Mouse (Mus musculus) layer of hippocampus, postnatal 14 days (tissue): Measurements from ENCODE around the gene B9d1. TPM values are rescaled to one million over a fixed set of nuclear protein-coding genes. Genes with fewer than 3 reads are reported as not detected.

ENCODE experiments used
- DNase-seq, 2 experiments: peaks; one replicate each; pipeline ENCODE4 v3.0.0; 2021 to 2022; ENCODE audit warnings: low spot score in 2 of 2, mixed read lengths in 1 of 2
- long read RNA-seq, 2 experiments: library from polyadenylated mRNA; stranded (forward); transcript quantifications; one replicate each; pipeline ENCODE4 v2.0.0; 2021
- total RNA-seq, 2 experiments: library from RNA; stranded (reverse); gene quantifications; 2 replicates each; pipeline ENCODE4 v1.2.3; 2021

The B9d1 gene
- total RNA-seq, result 10 to 100 TPM; 37.3 to 37.4 TPM
- long read RNA-seq, experiment 1, transcript B9d1-201 (7 exons, 817 nt), result major isoform, 9 of 26 reads
- long read RNA-seq, experiment 1, partial matches to known transcripts, result 1 of 26 reads
- long read RNA-seq, experiment 1, other reads (novel, unspliced or antisense), result 13 of 26 reads
- long read RNA-seq, experiment 2, transcript B9d1-201 (7 exons, 817 nt), result major isoform, 28 of 45 reads
- long read RNA-seq, experiment 2, transcript B9d1-204 (6 exons, 661 nt), result minor isoform, 5 of 45 reads
- long read RNA-seq, experiment 2, partial matches to known transcripts, result 0 of 45 reads
- long read RNA-seq, experiment 2, other reads (novel, unspliced or antisense), result 12 of 45 reads

- peak; percentile 98 to 99 for DNase-seq
Measured at GRCm38 (mm10) chr11:61504713-61505257, at the start of gene B9d1. TSS of gene B9d1 (plus strand) at chr11:61505144.

GRCm38 (mm10) chr11:61464071-61464470, 40.9 kb upstream of the B9d1 start:
- no peak for DNase-seq

- no peak for DNase-seq
Measured at GRCm38 (mm10) chr11:61465422-61465821, 39.5 kb upstream of the B9d1 start.

GRCm38 (mm10) chr11:61468534-61468933, 36.4 kb upstream of the B9d1 start:
- no peak for DNase-seq

- no peak for DNase-seq
Measured at GRCm38 (mm10) chr11:61469317-61469917, 35.5 kb upstream of the B9d1 start.

- no peak for DNase-seq
Measured at GRCm38 (mm10) chr11:61470880-61471279, 34.1 kb upstream of the B9d1 start.

- DNase-seq, result no peak
Measured at GRCm38 (mm10) chr11:61473630-61474029, 31.3 kb upstream of the B9d1 start.

GRCm38 (mm10) chr11:61476786-61477382, 28.1 kb upstream of the B9d1 start:
- no peak for DNase-seq

- DNase-seq, result no peak
Measured at GRCm38 (mm10) chr11:61477566-61478508, 27.1 kb upstream of the B9d1 start.

GRCm38 (mm10) chr11:61478788-61479187, 26.2 kb upstream of the B9d1 start:
- DNase-seq, result no peak

GRCm38 (mm10) chr11:61481239-61482090, 23.5 kb upstream of the B9d1 start:
- DNase-seq, result no peak

- no peak for DNase-seq
Measured at GRCm38 (mm10) chr11:61483226-61483845, 21.6 kb upstream of the B9d1 start.

GRCm38 (mm10) chr11:61484256-61484612, 20.7 kb upstream of the B9d1 start:
- DNase-seq, result no peak

- DNase-seq, result peak; percentile 68 to 90
Measured at GRCm38 (mm10) chr11:61484613-61485540, 20.1 kb upstream of the B9d1 start, which contains the start of gene Mfap4. TSS of gene Mfap4 (plus strand) at chr11:61485431.

GRCm38 (mm10) chr11:61485541-61486457, 19.1 kb upstream of the B9d1 start:
- no peak for DNase-seq

- no peak for DNase-seq
Measured at GRCm38 (mm10) chr11:61486458-61487219, 18.3 kb upstream of the B9d1 start.

GRCm38 (mm10) chr11:61487401-61487800, 17.5 kb upstream of the B9d1 start:
- peak in 1 of 2 experiments; percentile 33 for DNase-seq
